Mouse (Mus musculus) v-Abl transformed pro-B cells (cell line): ENCODE measurements around the gene Mif4gd.

Source experiments
- in situ Hi-C, 2 experiments: fragments of 400-800 bp; cut with MboI; formaldehyde crosslinking; loops; one replicate each; pipeline ENCODE4 v1.15.1; 2025; ENCODE audit not compliant: unreplicated experiment in 2 of 2

Gene Mif4gd

DNA sequence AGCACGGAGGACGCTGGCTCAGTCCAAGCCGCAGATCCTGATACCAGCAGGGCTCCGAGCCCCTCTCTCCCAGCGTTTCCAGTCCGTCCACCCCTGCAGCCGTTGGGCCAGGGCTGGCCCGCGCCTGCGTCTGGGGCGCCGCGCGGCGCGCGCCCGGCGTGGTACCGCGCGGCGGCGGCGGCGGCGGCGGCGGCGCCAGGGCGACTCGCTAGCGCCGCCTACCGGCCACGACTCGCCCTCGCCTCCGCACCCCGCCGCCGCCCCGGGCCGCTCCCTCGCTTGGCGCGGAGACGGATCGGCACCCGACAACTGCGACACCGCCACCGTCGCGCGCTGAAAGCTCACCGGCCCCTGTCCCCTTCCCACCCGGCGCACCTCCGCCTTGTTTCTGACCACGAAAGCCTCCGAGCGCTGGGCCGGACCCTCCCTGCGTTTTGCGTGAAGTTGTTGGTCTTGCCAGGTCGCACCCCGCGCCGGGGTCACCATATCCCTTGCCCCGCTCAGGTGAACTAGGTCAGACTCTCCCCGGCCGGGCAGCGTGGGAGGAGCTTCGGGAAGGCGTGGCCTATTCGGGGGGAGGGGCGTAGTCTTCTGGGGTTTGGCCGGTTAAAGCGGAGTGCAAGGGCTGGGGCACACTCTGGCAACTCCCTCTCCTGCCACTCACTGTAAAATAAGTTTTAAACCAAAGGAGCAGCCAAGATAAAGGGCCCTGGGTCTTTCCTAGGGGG, at the start of gene Mif4gd:
Gene Mif4gd (minus strand): TSS at position 560 of the 728 bp plus-strand sequence.
- in situ Hi-C loops = loop anchor here (5.0 to 10.0 kb wide), 5 partner anchors 50 to 258 kb away; partner anchors contain the start of genes Caskin2 (in 1 of the 2), Nup85 (in 1 of the 2) and Tsen54 (in 1 of the 2)

DNA sequence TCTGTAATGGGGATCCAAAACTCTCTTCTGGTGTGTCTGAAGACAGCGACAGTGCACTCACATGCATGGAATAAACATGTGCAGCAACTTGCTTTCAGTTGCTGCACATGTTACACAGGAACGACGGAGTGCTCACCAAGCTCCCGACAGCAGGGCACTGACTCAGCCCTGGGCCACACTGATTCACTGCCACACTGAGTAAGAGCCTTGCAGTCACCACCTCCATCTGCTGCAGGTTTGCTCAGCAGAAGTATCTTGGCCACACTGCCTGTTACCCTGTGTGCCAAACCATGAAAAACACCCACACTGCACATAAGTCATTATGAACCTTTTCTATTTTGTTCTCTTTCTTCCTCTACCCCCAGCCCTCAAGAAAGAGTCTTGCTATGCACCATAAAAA, 47.6 kb upstream of the Mif4gd start:
- in situ Hi-C loops = no loop called here

DNA sequence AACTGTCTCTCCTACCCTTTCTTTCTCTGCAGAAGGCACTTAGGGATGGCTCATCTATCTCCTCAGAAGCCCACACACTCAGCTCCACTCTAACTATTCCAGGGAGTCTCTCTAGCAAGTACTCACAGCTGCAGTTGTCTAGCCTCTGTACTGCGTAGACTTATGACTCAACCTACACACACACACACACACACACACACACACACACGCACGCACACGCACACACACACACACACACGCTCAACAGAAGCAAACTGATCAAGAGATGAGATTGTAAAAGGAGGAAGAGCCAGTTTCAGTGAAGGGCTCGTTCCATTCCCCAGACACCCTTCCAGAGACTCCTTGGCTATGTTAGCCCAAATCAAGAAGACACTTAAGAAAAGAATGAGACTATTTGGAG, 45.8 kb upstream of the Mif4gd start:
- in situ Hi-C loops = no loop called here

DNA sequence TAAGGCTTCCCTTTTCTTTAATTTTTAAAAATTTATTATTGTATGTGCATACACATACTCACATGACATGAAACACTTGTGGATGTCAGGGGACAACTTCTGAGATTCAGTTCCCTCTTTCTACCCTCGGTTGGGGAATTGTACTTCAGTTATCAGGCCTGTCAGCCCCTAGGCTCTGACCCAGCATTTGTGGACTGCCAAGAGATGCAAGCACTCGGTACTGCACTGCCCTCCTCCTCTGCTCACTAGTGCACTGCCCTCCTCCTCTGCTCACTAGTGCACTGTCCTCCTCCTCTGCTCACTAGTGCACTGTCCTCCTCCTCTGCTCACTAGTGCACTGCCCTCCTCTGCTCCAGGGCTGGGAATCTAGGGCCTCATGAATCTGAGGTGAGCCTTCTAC, 41.4 kb upstream of the Mif4gd start:
- in situ Hi-C loops = no loop called here

DNA sequence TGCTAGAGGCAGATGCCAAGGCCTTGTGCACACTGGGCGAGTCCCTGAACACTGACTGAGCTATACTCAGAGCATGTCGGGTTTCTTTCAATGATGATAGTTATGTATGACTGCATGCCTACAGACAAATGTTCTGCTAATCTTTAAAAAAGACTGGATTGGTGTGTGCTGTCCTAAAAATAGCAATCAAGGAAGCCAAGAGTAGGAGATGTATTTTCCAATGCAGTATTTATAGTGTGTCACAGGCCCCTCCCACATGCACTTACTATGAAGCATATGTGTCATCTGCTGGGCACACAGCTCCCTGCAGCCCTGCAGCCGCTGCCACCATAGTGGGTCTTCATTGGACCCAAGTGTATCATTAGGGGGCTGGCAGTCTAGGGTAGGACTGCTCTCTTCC, 40.4 kb upstream of the Mif4gd start:
- in situ Hi-C loops = no loop called here

DNA sequence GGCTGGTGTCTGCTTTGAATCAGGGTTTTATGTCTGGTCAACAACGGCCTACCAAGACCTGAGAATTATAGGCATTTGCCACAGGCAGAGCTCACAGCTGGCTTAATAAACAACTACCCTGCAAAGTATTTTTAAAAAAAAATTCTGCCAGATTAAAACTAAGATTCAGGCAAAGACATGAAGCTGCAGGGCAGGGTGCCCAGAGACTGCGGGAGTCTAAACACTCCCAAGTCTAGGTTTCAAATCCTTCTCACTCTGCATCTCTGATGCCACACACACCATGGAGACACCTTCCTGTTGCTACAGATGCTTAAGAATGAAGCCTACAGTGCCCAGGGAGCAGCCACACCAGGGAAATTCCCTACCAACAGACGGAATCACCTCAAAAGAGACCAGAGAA, 38.9 kb upstream of the Mif4gd start:
- in situ Hi-C loops = no loop called here

DNA sequence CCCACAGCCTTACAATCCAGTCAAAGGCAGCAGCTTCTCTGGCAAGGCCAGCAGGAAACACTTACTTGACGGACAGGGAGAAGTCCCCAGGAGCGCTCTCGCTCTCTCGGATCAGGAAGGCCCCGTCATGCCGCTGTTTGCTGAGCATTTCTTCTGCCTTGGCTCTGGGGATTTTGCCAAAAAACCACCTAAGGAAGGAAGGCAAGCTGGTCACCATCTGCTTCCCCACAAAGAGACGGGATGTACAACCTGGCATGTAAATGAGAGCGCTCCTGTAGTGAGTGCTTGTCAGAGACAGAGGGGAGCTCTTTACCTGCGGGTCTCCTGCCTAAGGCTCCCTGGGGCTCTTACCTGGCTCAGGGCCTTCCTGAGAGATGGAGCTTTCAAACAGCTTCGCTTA, 36.9 kb upstream of the Mif4gd start:
- in situ Hi-C loops = loop anchor here in 1 of 2 experiments (5.0 to 10.0 kb wide), 2 partner anchors 68 to 165 kb away; partner anchors contain the start of genes Caskin2 and Tsen54

DNA sequence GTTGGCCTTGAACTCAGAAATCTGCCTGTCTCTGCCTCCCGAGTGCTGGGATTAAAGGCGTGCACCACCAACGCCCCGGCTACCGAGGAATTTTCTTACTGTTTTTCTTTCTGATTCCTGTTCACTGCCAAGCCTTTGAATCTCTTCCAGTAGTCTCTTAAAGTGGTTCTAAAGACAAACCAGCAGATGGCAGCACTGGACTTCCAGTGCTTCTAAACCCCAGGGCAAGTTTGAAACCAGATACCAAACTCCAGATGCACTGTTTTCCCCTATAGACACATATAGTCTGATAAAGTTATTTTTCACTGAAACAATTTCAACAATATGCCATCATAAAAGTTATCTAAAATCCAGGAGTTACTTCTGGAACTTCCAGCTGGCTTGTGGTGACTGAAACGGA, 34.7 kb upstream of the Mif4gd start:
- in situ Hi-C loops = loop anchor here in 1 of 2 experiments (5.0 to 10.0 kb wide), 2 partner anchors 70 to 167 kb away; partner anchors contain the start of genes Caskin2 and Tsen54

DNA sequence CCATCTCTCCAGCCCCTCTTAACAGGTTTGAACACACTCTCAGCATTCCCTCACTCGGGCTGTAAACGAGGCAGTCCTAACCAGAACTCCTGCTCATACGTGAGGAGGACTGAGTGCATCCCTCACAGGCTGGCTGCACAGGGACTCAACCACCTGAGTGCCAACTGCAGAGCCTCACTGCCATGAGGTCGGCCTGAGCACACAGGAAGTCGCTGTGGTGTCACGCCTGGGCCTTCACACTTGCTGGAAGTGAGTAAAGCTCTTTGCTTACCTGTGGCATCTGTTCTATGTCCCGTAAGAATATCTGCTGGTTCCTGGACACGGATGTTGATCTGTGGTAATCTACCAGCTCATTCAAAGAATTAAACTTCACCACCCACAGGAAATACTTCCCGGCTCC, 33.7 kb upstream of the Mif4gd start:
- in situ Hi-C loops = loop anchor here in 1 of 2 experiments (5.0 to 10.0 kb wide), 2 partner anchors 71 to 168 kb away; partner anchors contain the start of genes Caskin2 and Tsen54

DNA sequence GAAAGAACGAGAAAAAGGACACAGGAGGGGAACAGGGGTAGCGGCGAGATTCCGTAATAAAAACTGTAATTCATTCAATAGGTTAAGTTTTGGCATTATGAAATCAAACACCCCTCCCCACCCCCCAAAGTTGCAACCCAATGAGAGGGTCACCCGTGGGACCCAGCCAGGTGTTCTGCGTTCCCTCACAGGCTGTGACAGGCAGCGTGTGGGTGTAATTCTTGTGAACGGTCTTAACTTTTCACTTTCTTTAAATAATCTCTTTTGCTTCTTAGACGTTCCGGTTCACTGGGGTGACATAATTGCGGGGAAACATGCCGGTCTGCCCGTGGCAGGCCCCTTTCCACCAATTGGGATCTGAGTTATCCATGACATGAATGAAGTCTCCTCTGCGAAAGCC, 32.7 kb upstream of the Mif4gd start:
- in situ Hi-C loops = loop anchor here in 1 of 2 experiments (5.0 to 10.0 kb wide), 2 partner anchors 72 to 169 kb away; partner anchors contain the start of genes Caskin2 and Tsen54

DNA sequence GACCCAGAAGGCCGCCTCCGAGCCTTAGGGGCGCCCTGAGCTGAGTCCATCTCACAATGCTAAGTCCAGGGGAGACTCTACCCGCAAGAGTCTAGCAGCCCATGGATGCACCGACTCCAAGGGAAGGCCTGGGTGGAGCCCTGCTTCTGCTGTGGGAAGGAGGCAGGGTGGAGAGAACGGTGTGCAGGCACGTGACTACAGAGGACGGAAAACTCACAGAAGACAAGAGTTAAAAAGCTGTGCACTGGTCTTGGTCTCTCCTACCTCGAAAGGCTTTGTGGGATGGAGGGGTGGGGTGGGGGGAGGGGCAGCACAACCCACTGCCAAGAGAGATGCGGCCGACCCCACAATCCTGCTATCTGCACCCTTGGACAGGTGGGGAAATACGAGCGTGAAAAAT, 31.5 kb upstream of the Mif4gd start:
- in situ Hi-C loops = loop anchor here (5.0 to 10.0 kb wide), 3 partner anchors 68 to 170 kb away; partner anchors contain the start of genes Caskin2 (in 2 of the 2) and Tsen54 (in 2 of the 2)

DNA sequence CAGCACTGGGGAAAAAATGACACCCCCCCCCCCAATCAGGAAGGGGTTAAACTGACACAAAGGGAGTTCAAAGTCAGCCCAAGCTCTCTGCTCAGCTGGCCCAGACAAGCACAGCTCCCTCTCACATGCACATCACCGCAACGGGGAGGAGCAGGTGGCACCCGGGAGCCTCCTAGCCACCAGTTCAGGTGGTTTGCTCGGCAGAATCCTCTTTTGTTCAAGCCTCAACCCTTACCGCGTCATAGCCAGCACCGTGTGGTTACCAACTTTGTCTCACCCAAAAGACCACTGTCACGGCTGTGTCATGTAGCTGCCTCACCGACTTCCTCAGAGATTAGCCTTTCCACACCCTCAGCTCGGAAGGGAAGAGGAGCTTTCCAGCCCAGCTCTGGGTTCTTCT, 30.5 kb upstream of the Mif4gd start:
- in situ Hi-C loops = loop anchor here (5.0 to 10.0 kb wide), 3 partner anchors 69 to 172 kb away; partner anchors contain the start of genes Caskin2 (in 2 of the 2) and Tsen54 (in 2 of the 2)

DNA sequence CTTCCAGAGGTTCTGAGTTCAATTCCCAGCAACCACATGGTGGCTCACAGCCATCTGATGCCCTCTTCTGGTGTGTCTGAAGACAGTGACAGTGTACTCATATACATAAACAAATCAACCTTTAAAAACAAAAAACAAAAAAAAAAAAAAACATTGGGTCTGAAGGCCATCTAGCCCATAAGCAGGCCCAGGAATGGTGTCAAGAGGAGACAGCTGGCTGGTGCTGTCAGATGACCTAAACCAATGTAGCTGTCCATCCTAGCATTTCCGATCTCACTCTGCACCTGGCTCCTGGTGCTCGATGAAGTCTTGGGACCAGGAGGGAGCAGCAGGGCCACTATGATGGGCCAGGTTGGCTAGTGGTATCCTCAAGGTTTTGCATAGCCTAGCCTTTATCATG, 29.9 kb upstream of the Mif4gd start:
- in situ Hi-C loops = loop anchor here (5.0 to 10.0 kb wide), 3 partner anchors 70 to 172 kb away; partner anchors contain the start of genes Caskin2 (in 2 of the 2) and Tsen54 (in 2 of the 2)

DNA sequence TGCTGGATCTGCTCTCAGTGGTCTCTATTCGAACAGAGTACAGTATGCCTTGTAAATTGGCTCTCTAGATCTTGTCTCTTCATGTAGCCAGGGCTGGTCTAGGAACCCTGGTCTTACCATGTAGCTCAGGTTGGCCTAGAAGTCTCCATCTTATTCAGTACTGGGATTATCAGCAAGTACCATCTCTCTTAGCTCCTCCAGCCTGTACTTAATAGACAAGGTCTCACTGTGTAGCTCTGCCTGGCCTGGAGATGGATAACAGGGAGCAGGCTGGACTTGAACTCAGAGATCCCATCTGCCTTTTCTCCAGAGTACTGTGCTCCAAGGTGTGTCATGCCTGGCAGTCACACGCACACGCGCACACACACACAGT, 28.9 kb upstream of the Mif4gd start:
- in situ Hi-C loops = loop anchor here (5.0 to 10.0 kb wide), 3 partner anchors 71 to 173 kb away; partner anchors contain the start of genes Caskin2 (in 2 of the 2) and Tsen54 (in 2 of the 2)

DNA sequence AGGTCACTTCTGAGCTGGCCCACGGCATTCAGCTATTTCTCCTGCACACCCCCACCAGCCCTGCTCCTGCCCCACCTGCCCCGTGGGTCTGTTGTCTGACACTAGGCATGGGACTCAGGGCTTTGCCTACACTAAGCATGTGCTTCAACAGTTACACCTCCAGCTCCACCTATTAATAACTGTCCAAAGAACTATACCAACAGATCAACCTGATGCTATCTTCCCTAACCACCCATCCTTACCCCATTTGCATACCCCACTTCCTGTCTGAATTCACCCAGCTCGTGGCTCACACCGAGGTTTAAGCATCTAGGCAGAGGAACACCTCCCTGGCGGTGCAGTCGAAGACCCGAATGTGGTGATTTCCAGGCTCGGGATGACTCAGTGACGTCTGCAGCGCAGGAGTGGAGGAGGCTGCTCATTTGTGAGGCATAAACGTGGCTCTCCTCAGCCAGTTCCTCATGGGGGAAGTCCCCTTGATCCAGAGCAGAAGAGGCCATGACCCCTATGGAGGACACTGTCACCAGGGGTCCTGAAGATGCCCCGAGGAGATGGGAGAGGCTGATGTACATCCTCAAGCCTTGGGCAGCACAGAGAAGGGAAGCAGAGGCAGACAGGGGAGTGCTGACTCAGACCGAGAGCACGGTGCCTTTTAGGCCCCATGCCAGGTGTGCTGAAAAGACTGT, 28.4 kb upstream of the Mif4gd start:
- in situ Hi-C loops = loop anchor here (5.0 to 10.0 kb wide), 3 partner anchors 71 to 174 kb away; partner anchors contain the start of genes Caskin2 (in 2 of the 2) and Tsen54 (in 2 of the 2)

DNA sequence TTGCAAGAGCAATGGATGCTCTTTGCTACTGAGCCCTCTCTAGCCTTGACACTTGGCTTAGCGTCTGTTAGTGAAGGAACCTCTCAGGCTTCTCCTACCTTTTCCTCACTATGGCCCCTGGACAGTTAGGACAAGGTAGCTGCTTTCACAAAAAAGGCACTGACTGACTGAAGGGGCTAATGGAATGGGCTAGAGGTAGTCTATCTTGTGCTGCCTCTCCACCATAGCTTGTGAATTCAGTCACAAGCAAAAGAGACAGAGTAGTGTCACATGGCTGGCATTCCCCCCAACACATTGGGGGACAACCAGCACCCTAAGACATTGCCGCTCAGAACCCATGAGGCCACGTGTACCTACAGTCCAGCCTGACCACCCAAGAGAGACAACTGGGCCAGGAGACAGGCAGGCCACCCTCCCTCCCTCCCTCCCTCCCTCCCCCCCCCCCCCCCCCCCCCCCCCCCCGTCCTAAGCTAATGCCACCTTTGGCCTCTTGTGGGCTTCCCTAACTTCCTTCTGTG, 27.6 kb upstream of the Mif4gd start:
- in situ Hi-C loops = loop anchor here (5.0 to 10.0 kb wide), 3 partner anchors 72 to 174 kb away; partner anchors contain the start of genes Caskin2 (in 2 of the 2) and Tsen54 (in 2 of the 2)

DNA sequence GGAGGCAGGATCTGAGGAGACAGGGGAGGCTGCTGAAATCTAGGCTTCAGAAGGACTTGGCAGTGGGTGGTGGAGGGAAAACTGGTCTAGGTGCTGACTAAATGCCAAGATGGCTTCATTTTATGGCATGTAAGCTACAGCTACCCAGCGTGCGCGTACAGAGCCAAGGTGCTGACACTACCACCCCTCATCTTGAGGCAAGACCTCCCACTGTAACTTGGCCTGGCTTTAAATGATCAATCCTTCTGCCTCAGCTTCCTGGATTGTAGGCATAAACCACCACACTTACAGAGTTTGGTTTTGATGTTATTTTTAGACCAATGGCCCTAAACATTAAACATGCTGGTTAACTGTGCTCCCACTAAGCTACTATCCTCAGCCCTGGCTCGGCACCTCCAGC, 26.8 kb upstream of the Mif4gd start:
- in situ Hi-C loops = no loop called here

DNA sequence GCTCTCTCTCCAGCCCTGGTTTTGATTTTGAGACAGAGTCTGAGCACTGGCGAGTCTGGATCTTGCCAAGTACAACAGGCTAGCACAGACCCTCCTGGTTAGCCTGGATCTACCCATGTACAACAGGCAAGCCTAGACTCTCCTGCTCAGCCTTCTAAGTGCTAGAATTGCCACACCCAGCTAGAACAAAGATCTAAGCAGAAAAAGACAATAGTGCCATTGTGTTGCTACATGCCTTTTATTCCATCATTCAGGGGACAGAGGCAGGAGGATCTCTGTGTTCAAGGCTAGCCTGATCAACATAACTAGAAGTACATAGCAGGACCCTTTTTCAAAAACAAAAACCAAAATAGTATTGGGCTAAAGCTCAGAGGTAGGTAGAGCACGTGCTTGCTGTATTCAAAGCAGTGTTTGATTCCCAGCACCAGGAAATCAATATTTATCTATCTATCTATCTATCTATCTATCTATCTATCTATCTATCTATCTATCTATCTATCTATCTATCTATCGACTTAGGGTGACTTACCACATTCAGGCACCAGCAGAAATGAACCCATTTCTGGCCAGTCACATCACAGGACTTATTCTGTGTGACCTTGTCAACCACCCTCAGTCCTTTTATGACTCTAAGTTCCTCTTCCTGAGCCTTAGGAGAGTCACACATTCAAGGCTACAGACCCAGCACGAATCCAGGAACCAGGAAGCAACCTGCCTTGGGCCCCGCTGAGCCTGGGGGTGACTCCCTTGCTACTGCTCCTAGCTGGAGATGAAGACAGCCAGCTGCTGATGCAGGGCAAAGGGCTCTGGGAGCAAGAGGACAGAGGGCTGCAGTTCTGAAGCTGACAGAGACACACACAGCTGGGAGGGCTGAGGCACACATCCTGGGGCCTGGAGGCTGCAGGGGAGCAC, 26.0 kb upstream of the Mif4gd start:
- in situ Hi-C loops = no loop called here

DNA sequence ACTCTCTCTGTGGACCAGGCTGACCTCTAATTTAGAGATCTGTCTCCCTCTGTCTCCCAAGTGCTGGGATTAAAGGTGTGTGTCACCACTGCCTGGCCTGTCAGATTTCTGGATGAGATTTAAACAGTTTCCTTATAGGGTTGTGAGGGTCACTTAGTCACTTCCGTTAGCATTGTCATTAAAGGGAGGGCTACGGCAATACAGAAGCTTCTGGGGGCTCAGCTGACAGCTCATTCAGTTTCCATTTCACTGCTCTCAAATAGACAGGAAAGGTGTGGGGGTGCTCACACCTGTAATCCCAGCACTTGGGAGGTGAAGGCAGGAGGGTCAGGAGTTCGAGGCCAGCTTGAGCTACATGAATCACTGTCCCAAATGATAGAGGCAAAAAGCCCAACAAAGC, 24.2 kb upstream of the Mif4gd start:
- in situ Hi-C loops = no loop called here

DNA sequence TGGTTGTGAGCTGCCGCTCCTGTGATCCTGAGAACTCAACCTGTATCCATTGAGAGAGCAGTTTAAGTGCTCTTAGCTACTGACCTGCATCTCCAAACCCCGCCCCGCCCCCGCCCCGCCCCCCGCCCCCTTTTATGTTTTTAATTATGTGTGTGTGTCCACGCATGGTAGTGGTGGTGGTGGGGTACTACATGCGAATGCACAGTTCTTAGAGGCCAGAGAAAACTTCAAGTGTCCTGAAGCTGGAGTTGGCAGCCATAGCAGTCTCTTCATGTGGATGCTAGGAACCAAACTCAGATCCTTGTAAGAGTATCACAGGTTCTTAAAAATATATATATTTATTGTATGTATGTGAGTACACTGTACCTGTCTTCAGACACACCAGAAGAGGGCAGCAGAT, 22.7 kb upstream of the Mif4gd start:
- in situ Hi-C loops = no loop called here
